Mouse (Mus musculus): ENCODE measurements around the gene Atxn7. TPM values are rescaled to one million over a fixed set of nuclear protein-coding genes. Genes with fewer than 3 reads are reported as not detected.

The Atxn7 gene
- 18.7 and 26.7 TPM in 2 replicates for polyA plus RNA-seq (2012; rRNA removed)
- polyA plus RNA-seq (2014; fragmentation: Nextera tagmentation; extraction: Ambion mirVana) = 6.4 and 8.8 TPM in 2 replicates

- no peak for TF ChIP-seq POLR2A (IDR thresholded peaks at IDR 0.05; ENCODE audit: borderline replicate concordance, extremely low read depth, insufficient read depth, insufficient read length)
- ATAC-seq (ENCODE audit: low FRiP score, low read depth) (peak; percentile 61), DNase-seq (ENCODE audit: low spot score) (peak; percentile 6)
- H3K9ac ChIP-seq (ENCODE audit: low read depth, low read length, severe bottlenecking) = peak within 1 kb of the TSS; percentile 99
- peaks cover 3% of the 10 kb centered on the region; the same call in 1 of the 2 replicates for H3K36me3 ChIP-seq (ENCODE audit: control insufficient read depth, insufficient read depth, low read length)
- no peaks in the 10 kb centered on the region for H3K9me3 ChIP-seq (ENCODE audit: control insufficient read depth, low read length)
- WGBS = 6% methylated on average over 33 of the region's 56 CpGs
- peaks cover 14% of the 10 kb centered on the region for H3K4me1 ChIP-seq (ENCODE audit: control insufficient read depth, insufficient read depth, low read length)
- peak within 1 kb of the TSS; percentile 94 for H3K4me3 ChIP-seq (replicated peaks; ENCODE audit: low read length)
- H3K27me3 ChIP-seq (ENCODE audit: control insufficient read depth, insufficient read depth, low read length) = no peaks in the 10 kb centered on the region
- peak within 1 kb of the TSS; percentile 62 for H3K4me2 ChIP-seq (replicated peaks; ENCODE audit: low read depth, low read length, severe bottlenecking)
- peak within 1 kb of the TSS; percentile 87 for H3K27ac ChIP-seq (replicated peaks; ENCODE audit: low read depth, low read length)
Observed at GRCm38 (mm10) chr14:13961401-13962112, at the start of gene Atxn7, which contains the start of gene Thoc7. Gene Atxn7 (plus strand): TSS chr14:13961440. Gene Thoc7 (minus strand): TSS chr14:13961852.

GRCm38 (mm10) chr14:13914387-13915082 is 46.7 kb upstream of the Atxn7 start, which contains the start of gene Gm281:
Gene Gm281 (minus strand): TSS chr14:13914478.
- Histone ChIP-seq H3K36me3 (ENCODE audit: control insufficient read depth, insufficient read depth, low read length) (no peaks in the 10 kb centered on the region), H3K4me2 (replicated peaks; ENCODE audit: low read depth, low read length, severe bottlenecking) (no peak within 1 kb of the TSS), H3K27me3 (ENCODE audit: control insufficient read depth, insufficient read depth, low read length) (no peaks in the 10 kb centered on the region), H3K4me1 (ENCODE audit: control insufficient read depth, insufficient read depth, low read length) (peaks cover 3% of the 10 kb centered on the region; the same call in 1 of the 2 replicates), H3K9ac (ENCODE audit: low read depth, low read length, severe bottlenecking) (no peak within 1 kb of the TSS), H3K4me3 (replicated peaks; ENCODE audit: low read length) (no peak within 1 kb of the TSS), H3K9me3 (ENCODE audit: control insufficient read depth, low read length) (no peaks in the 10 kb centered on the region), H3K27ac (replicated peaks; ENCODE audit: low read depth, low read length) (no peak within 1 kb of the TSS)
- WGBS = 22% methylated on average over 1 of the region's 1 CpGs
- ATAC-seq (ENCODE audit: low FRiP score, low read depth) (no peak), DNase-seq (ENCODE audit: low spot score) (no peak)
- no peak for TF ChIP-seq POLR2A (IDR thresholded peaks at IDR 0.05; ENCODE audit: borderline replicate concordance, extremely low read depth, insufficient read depth, insufficient read length)

GRCm38 (mm10) chr14:13915207-13915606 is 46.0 kb upstream of the Atxn7 start:
- no peaks in the 10 kb centered on the region for H3K9me3 ChIP-seq (ENCODE audit: control insufficient read depth, low read length)
- no peak for ATAC-seq (ENCODE audit: low FRiP score, low read depth)
- no peak overlapping the region for H3K4me2 ChIP-seq (replicated peaks; ENCODE audit: low read depth, low read length, severe bottlenecking)
- TF ChIP-seq POLR2A (IDR thresholded peaks at IDR 0.05; ENCODE audit: borderline replicate concordance, extremely low read depth, insufficient read depth, insufficient read length) = no peak
- peaks cover 3% of the 10 kb centered on the region; the same call in 1 of the 2 replicates for H3K4me1 ChIP-seq (ENCODE audit: control insufficient read depth, insufficient read depth, low read length)
- H3K9ac ChIP-seq (ENCODE audit: low read depth, low read length, severe bottlenecking) = no peak overlapping the region
- H3K27me3 ChIP-seq (ENCODE audit: control insufficient read depth, insufficient read depth, low read length) = no peaks in the 10 kb centered on the region
- WGBS = 65% methylated on average over 4 of the region's 4 CpGs
- H3K36me3 ChIP-seq (ENCODE audit: control insufficient read depth, insufficient read depth, low read length) = no peaks in the 10 kb centered on the region
- DNase-seq (ENCODE audit: low spot score) = no peak
- H3K4me3 ChIP-seq (replicated peaks; ENCODE audit: low read length) = no peak overlapping the region
- H3K27ac ChIP-seq (replicated peaks; ENCODE audit: low read depth, low read length) = no peak overlapping the region

GRCm38 (mm10) chr14:13917208-13917607 is 44.0 kb upstream of the Atxn7 start:
- 82% methylated on average over 10 of the region's 10 CpGs for WGBS
- DNase-seq (ENCODE audit: low spot score) = no peak
- no peak for TF ChIP-seq POLR2A (IDR thresholded peaks at IDR 0.05; ENCODE audit: borderline replicate concordance, extremely low read depth, insufficient read depth, insufficient read length)

GRCm38 (mm10) chr14:13917630-13918029 is 43.6 kb upstream of the Atxn7 start:
- TF ChIP-seq POLR2A (IDR thresholded peaks at IDR 0.05; ENCODE audit: borderline replicate concordance, extremely low read depth, insufficient read depth, insufficient read length) = no peak
- Histone ChIP-seq H3K27me3 (ENCODE audit: control insufficient read depth, insufficient read depth, low read length) (no peaks in the 10 kb centered on the region), H3K9me3 (ENCODE audit: control insufficient read depth, low read length) (no peaks in the 10 kb centered on the region), H3K36me3 (ENCODE audit: control insufficient read depth, insufficient read depth, low read length) (no peaks in the 10 kb centered on the region), H3K27ac (replicated peaks; ENCODE audit: low read depth, low read length) (no peak overlapping the region), H3K4me2 (replicated peaks; ENCODE audit: low read depth, low read length, severe bottlenecking) (no peak overlapping the region), H3K4me3 (replicated peaks; ENCODE audit: low read length) (no peak overlapping the region), H3K4me1 (ENCODE audit: control insufficient read depth, insufficient read depth, low read length) (no peaks in the 10 kb centered on the region), H3K9ac (ENCODE audit: low read depth, low read length, severe bottlenecking) (no peak overlapping the region)
- DNase-seq (ENCODE audit: low spot score) (peak; percentile 95), ATAC-seq (ENCODE audit: low FRiP score, low read depth) (peak; percentile 63)
- 35% methylated on average over 3 of the region's 3 CpGs for WGBS

More at GRCm38 (mm10) chr14:13917208-13917607, 44.0 kb upstream of the Atxn7 start:
- Histone ChIP-seq H3K4me3 (replicated peaks; ENCODE audit: low read length) (no peak overlapping the region), H3K9me3 (ENCODE audit: control insufficient read depth, low read length) (no peaks in the 10 kb centered on the region), H3K36me3 (ENCODE audit: control insufficient read depth, insufficient read depth, low read length) (no peaks in the 10 kb centered on the region), H3K9ac (ENCODE audit: low read depth, low read length, severe bottlenecking) (no peak overlapping the region), H3K4me2 (replicated peaks; ENCODE audit: low read depth, low read length, severe bottlenecking) (no peak overlapping the region), H3K27me3 (ENCODE audit: control insufficient read depth, insufficient read depth, low read length) (no peaks in the 10 kb centered on the region), H3K27ac (replicated peaks; ENCODE audit: low read depth, low read length) (no peak overlapping the region), H3K4me1 (ENCODE audit: control insufficient read depth, insufficient read depth, low read length) (no peaks in the 10 kb centered on the region)
- ATAC-seq (ENCODE audit: low FRiP score, low read depth) = no peak
